Mouse (Mus musculus): Measurements from ENCODE around the gene Parp1.
"Not testable (repeated sequence)": the region's sequence is repeated elsewhere in the genome, so short reads cannot be mapped to it uniquely, and the experiment has no call there.

The Parp1 gene

GRCm38 (mm10) chr1:180559454-180559853 lies 9.3 kb upstream of the Parp1 start:
- no peak for DNase-seq (ENCODE audit: low spot score in 2 of 2)

- no peak for DNase-seq (ENCODE audit: low spot score in 2 of 2)
Observed at GRCm38 (mm10) chr1:180561187-180561586, 7.5 kb upstream of the Parp1 start.

GRCm38 (mm10) chr1:180564885-180565284 lies 3.8 kb upstream of the Parp1 start:
- peak; percentile 69 to 72 for DNase-seq (ENCODE audit: low spot score in 2 of 2)

- no peak for DNase-seq (ENCODE audit: low spot score in 2 of 2)
Observed at GRCm38 (mm10) chr1:180567761-180568160, 963 bp upstream of the Parp1 start.

GRCm38 (mm10) chr1:180568248-180568647 lies 476 bp upstream of the Parp1 start:
- no peak for DNase-seq (ENCODE audit: low spot score in 2 of 2)

GRCm38 (mm10) chr1:180569453-180569852 lies 729 bp downstream of the Parp1 start:
- DNase-seq (ENCODE audit: low spot score in 2 of 2) = no peak

GRCm38 (mm10) chr1:180570181-180570580 lies 1.5 kb downstream of the Parp1 start:
- DNase-seq (ENCODE audit: low spot score in 2 of 2) = no peak

- no peak for DNase-seq (ENCODE audit: low spot score in 2 of 2)
Observed at GRCm38 (mm10) chr1:180571018-180571589, 2.4 kb downstream of the Parp1 start.

- DNase-seq (ENCODE audit: low spot score in 2 of 2) = not testable (repeated sequence)
Observed at GRCm38 (mm10) chr1:180571721-180572120, 3.0 kb downstream of the Parp1 start.

- DNase-seq (ENCODE audit: low spot score in 2 of 2) = no peak
Observed at GRCm38 (mm10) chr1:180572154-180572553, 3.4 kb downstream of the Parp1 start.

- peak; percentile 29 to 41 for DNase-seq (ENCODE audit: low spot score in 2 of 2)
Observed at GRCm38 (mm10) chr1:180576524-180576923, 7.8 kb downstream of the Parp1 start.

- peak; percentile 34 to 35 for DNase-seq (ENCODE audit: low spot score in 2 of 2)
Observed at GRCm38 (mm10) chr1:180577837-180578236, 9.1 kb downstream of the Parp1 start.

GRCm38 (mm10) chr1:180587792-180588442 lies 19.2 kb downstream of the Parp1 start:
- no peak for DNase-seq (ENCODE audit: low spot score in 2 of 2)

- DNase-seq (ENCODE audit: low spot score in 2 of 2) = no peak
Observed at GRCm38 (mm10) chr1:180600578-180600977, 31.9 kb downstream of the Parp1 start.

GRCm38 (mm10) chr1:180601806-180602205 lies 33.1 kb downstream of the Parp1 start:
- DNase-seq (ENCODE audit: low spot score in 2 of 2) = no peak

- peak; percentile 83 to 86 for DNase-seq (ENCODE audit: low spot score in 2 of 2)
Observed at GRCm38 (mm10) chr1:180604579-180604978, 35.9 kb downstream of the Parp1 start.

GRCm38 (mm10) chr1:180606106-180606505 lies 37.4 kb downstream of the Parp1 start:
- DNase-seq (ENCODE audit: low spot score in 2 of 2) = no peak

- DNase-seq (ENCODE audit: low spot score in 2 of 2) = no peak
Observed at GRCm38 (mm10) chr1:180606796-180607577, 38.3 kb downstream of the Parp1 start.

GRCm38 (mm10) chr1:180607578-180607879 lies 38.8 kb downstream of the Parp1 start:
- no peak for DNase-seq (ENCODE audit: low spot score in 2 of 2)

GRCm38 (mm10) chr1:180611842-180612241 lies 43.1 kb downstream of the Parp1 start:
- DNase-seq (ENCODE audit: low spot score in 2 of 2) = not testable (repeated sequence)

- no peak for DNase-seq (ENCODE audit: low spot score in 2 of 2)
Observed at GRCm38 (mm10) chr1:180616762-180617161, 48.0 kb downstream of the Parp1 start.

- DNase-seq (ENCODE audit: low spot score in 2 of 2) = no peak
Observed at GRCm38 (mm10) chr1:180622389-180622788, 53.7 kb downstream of the Parp1 start.

GRCm38 (mm10) chr1:180623911-180624310 lies 55.2 kb downstream of the Parp1 start:
- no peak for DNase-seq (ENCODE audit: low spot score in 2 of 2)
